Mouse (Mus musculus): Measurements from ENCODE around the gene Cd248.
A peak's percentile ranks its signal among the peaks of the same experiment; 100 is the strongest.
"Not testable (repeated sequence)": the region's sequence is repeated elsewhere in the genome, so short reads cannot be mapped to it uniquely, and the experiment has no call there.

Cd248 gene

GRCm38 (mm10) chr19:5079279-5079678 lies 11.4 kb downstream of the Cd248 start:
- no peak for DNase-seq (ENCODE audit: low read depth)

DNA sequence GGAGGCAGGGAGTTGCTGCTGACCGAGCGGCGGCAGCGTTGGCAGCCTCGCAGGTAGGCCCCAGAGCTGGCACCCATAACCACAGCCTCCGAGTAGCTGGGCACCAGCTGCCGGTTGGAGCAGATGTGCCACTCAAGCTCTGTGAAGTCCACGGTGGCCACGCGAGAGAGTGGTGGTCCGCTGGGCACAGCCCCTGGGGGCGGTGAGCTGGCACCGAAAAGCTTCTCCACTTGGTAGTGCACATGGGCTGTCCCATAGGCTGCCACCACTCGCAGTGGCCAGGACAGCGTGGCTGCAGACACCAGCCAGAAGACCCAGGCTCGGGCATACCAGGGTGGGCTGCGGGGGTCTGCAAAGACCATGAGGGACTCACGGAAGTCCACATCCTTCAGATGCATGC lies 14.1 kb downstream of the Cd248 start:
- DNase-seq (ENCODE audit: low read depth) = no peak

GRCm38 (mm10) chr19:5082596-5082995 lies 14.7 kb downstream of the Cd248 start:
- no peak for DNase-seq (ENCODE audit: low read depth)

- no peak for DNase-seq (ENCODE audit: low read depth)
These were observed 16.3 kb downstream of the Cd248 start for GRCm38 (mm10) chr19:5083961-5084833.

DNA sequence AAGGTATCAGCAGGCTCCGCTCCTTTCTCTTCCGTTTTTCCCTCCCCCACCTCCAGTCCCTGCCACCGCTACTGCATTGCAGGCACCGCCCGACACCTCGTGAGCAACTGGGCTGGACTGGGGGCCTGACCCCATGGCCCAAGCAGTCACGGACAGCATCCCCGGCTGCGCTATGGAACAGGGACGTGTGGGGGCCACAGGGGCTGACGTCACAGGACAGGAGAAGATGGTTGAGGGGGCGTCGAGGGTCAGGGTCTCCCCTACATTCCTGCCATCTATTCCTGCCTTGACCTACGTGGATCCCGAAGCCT lies 16.9 kb downstream of the Cd248 start:
- DNase-seq (ENCODE audit: low read depth) = no peak

DNA sequence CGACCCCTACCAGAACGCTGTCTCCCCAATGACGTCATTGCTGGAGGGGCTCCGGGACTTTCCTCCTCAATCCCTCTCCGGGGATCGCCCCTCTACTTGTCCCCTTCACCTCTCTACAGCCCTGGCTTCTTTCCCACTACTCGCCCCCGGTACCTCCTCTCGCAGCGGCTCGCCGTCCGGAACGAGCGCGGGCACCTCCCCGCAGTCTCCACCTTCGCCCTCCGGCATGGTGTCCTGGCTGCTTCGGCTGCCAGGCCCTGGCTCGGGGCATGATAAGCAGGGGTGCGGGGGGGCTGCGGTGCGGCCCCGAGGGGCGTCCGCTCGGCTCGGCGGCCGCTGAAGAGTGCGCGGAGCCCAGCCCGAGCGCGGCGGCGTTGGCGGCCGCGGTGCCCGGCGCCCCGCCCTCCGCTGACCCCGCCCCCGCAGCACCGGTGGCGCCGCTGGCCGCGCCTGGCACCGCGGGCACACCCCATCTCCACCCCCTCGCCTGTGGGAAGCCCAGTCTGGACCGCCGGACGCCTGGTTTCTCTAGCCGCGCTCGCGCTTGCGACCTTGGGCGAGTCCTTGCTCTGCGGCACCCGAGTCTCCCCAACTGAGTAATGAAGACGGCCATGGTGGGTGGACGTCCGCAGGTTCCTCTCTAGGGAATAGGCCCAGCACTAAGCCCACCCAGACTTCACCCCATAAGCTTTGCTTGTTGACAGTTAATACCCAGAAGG lies 17.4 kb downstream of the Cd248 start, which contains the start of gene Tmem151a:
Gene Tmem151a (minus strand): TSS at position 387 of the 719 bp plus-strand sequence.
- DNase-seq (ENCODE audit: low read depth) = no peak

DNA sequence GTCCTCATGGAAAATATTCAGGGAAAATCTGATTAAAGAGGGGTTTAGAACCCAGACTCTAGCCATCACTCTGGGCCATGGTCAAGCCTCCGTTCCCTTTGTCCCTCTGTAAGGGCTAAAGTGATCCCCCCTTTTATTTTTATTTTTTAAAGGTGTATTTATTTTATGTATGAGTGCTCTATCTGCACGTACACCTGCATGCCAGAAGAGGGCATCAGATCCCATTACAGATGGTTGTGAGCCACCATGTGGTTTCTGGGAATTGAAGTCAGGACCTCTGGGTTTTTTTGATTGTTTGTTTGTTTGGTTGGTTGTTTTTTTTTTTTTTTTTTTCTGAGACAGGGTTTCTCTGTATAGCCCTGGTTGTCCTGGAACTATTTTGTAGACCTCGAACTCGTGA lies 18.7 kb downstream of the Cd248 start:
- not testable (repeated sequence) for DNase-seq (ENCODE audit: low read depth)

DNA sequence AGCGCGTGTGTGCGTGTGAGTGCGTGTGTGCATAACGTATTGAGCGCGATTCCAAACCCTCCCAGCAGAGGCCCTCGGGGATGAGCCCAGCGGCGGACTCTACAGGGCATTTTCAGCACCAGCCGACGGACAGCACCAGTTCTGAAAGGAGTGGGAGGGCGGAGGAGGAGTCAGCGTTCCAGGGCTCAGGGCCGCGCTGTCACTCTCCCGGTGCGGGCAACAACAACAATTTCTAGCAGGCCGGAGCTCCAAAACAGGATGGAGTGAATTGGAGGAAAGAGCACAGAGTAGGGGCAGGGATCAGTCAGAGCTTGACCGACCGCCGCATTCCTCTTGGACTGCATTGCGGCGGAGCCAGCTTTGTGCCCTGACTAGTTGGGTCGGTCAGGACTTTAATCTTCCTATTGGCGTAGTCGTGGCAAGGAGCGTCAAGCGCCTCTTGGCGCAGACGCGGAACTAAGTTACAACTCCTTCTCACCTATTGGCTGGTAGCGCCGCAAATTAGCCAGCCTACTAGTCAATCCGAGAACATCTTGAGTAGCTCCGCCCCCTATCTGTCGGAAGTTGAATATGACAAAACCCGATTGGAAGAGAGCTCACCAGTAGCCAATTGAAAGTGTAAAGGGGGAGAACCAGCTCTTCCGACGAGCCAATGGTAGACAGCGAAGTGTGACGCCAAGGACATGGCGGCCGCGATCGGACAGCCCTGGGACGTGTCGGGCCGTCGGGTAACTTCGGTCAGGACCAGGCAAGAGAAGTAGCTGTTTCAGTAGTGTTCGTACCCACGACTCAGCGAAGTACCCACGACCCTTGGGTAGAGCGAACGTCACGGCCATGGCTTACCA lies 20.2 kb downstream of the Cd248 start, which contains the start of gene Yif1a:
Gene Yif1a (plus strand): TSS at position 655 of the 845 bp plus-strand sequence.
- peak; percentile 98 for DNase-seq (ENCODE audit: low read depth)

- DNase-seq (ENCODE audit: low read depth) = no peak
These were observed 21.4 kb downstream of the Cd248 start for GRCm38 (mm10) chr19:5089324-5089723.

- DNase-seq (ENCODE audit: low read depth) = no peak
These were observed 24.2 kb downstream of the Cd248 start for GRCm38 (mm10) chr19:5092083-5092482.

DNA sequence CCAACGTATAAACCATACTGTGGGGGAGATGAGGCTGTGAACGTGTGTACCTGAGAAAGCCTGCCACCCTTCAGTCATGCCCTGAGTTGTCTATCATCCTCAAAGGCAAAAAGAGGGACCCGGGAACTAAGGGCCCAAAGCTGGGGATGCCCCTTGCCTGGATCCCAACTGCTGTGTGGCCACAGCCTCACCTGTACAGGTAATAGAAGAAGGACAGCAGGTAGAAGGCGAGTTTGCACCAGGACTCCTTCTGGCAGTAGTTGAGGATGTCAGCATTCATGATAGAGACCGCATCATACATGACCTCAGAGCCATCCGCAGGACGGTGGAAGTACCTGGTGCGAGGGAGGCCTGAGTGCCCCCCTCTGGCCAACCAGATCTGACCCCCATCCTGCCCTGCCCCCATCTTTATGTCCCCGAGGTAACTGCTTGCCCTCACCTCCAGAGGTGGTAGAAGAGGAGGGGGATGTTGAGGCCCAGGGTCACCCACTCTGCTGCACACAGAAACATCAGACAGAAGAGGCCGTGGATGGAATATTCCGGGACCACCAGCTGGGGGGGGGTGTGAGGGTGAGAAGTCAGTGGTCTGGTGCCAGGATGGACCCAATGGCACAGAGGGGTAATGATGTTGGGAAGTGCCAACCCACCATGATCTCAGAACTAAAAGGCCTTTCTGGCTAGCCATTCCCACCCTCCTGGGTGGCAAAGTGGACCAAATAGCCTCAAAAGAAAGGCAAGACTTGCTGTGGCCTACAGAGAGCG lies 25.8 kb downstream of the Cd248 start:
- no peak for DNase-seq (ENCODE audit: low read depth)

GRCm38 (mm10) chr19:5094243-5094632 lies 26.4 kb downstream of the Cd248 start:
- DNase-seq (ENCODE audit: low read depth) = peak; percentile 90

GRCm38 (mm10) chr19:5094746-5095417 lies 27.0 kb downstream of the Cd248 start:
- DNase-seq (ENCODE audit: low read depth) = no peak

GRCm38 (mm10) chr19:5095887-5096474 lies 28.1 kb downstream of the Cd248 start:
- no peak for DNase-seq (ENCODE audit: low read depth)

GRCm38 (mm10) chr19:5097521-5098362 lies 29.9 kb downstream of the Cd248 start:
- DNase-seq (ENCODE audit: low read depth) = no peak

GRCm38 (mm10) chr19:5098363-5099143 lies 30.7 kb downstream of the Cd248 start, which contains the start of gene Cnih2:
Gene Cnih2, minus strand, starts transcription at chr19:5098521.
- no peak for DNase-seq (ENCODE audit: low read depth)

GRCm38 (mm10) chr19:5106074-5106473 lies 38.2 kb downstream of the Cd248 start:
- no peak for DNase-seq (ENCODE audit: low read depth)

- DNase-seq (ENCODE audit: low read depth) = peak; percentile 96
These were observed 38.9 kb downstream of the Cd248 start, which contains the start of gene Rab1b for GRCm38 (mm10) chr19:5106731-5107191. Gene Rab1b, minus strand, starts transcription at chr19:5107072.
